Mouse (Mus musculus) activated CD4-positive, CD25-positive, alpha-beta regulatory T cell (primary cell): Measurements from ENCODE around the gene Fam114a2. TPM values are rescaled to one million over a fixed set of nuclear protein-coding genes. Genes with fewer than 3 reads are reported as not detected.

Experiments used
- polyA plus RNA-seq, 2 experiments: library from polyadenylated mRNA; unstranded; fragments of 100-300 nt; shearing (Covaris generic); gene quantifications; one replicate each; pipeline ENCODE4 v1.2.1; 2017

Gene Fam114a2
- polyA plus RNA-seq: 10 to 100 TPM; 66.6 to 82.2 TPM

DNA sequence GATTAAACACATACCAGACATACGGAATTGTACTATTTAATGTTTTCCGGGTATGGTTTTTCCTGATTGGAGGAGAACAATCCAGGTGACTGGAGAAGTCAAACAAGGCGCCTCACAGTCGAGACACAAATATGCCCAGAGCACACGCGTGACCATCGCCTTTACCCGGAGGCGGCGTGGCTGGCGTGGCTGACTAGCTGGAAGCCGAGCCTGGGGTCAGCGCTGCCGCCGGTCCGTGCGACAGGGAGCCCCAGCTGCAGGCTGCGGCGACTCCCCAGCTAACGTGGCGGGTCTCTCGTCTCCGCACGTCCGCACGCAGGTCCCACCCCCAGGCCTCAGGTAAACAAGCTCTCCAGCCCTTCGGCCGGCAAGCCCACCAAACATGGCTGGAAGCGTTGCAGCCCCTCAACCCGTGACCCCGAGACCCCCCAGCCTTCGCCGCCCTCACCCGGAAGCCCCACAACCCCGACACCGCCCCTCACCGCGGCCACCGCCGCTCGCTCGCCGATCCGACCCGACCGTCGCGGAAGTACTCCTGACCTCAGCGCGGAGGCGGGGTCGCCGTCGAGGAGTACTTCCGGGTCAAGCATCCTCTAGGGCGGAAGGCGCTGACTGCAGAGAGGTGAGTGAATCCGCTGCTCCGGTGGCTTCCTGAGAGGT lies at the start of gene Fam114a2, which contains the start of gene Mfap3:
Gene Fam114a2, minus strand, starts transcription at position 527 of the 660 bp plus-strand sequence.
Gene Mfap3, plus strand, starts transcription at position 574 of the 660 bp plus-strand sequence.

Other genes starting within 250 kb of the Fam114a2 start
- gene Mfap3, start within 50 bp of the Fam114a2 start, polyA plus RNA-seq: 10 to 100 TPM; 24.0 to 25.8 TPM
- gene Galnt10, start 126.8 kb upstream of the Fam114a2 start, polyA plus RNA-seq: 10 to 100 TPM; 54.3 to 66.4 TPM